Mouse (Mus musculus) lung, adult 18-20 months (tissue): Measurements from ENCODE around the gene Olfr78.

Source experiments
- DNase-seq, 2 experiments: peaks; one replicate each; pipeline ENCODE4 v3.0.0; 2022; ENCODE audit warnings: mixed read lengths in 2 of 2

Gene Olfr78

DNA sequence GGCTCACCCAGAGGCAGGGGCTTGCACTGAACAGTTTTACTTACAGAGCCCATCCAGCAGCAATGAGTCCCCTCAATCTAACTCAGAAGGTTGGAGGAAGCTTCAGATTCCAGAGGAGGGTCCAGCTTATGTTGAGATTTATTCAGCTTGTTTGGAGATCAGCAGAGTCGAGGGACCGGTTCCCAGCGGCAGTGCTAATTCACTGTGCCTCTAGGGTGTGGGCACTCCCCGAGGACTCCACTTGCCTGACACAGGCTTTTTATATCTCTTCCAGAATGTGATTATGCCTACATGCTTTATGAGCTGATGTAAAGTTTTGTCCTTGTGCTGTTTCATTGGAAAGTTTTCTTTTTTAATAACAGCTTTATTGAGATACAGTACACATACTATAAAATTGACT lies at the start of gene Olfr78, which contains the start of gene Olfr560:
Gene Olfr78 (minus strand): TSS at position 206 of the 400 bp plus-strand sequence.
Gene Olfr560 (minus strand): TSS at position 101 of the 400 bp plus-strand sequence.
- DNase-seq = no peak

DNA sequence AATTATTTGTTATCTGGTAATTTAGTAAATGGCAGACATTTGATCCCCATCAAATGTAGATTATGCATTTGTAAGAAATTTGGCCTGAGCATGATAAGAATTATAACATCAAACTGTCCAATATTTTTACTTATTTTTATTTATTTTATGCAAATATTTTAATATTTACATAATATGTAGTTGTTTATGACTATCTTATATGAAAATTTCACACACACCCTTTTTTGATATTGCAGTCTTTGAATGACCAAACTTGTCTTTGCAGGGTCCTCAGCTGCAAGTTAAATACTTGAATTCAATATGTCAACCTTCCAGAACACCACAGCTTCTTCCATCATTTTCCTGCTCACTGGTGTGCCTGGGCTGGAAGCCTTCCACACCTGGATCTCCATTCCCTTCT lies 43.9 kb upstream of the Olfr78 start, which contains the start of gene Olfr564:
Gene Olfr564 (plus strand): TSS at position 301 of the 400 bp plus-strand sequence.
- DNase-seq = no peak

DNA sequence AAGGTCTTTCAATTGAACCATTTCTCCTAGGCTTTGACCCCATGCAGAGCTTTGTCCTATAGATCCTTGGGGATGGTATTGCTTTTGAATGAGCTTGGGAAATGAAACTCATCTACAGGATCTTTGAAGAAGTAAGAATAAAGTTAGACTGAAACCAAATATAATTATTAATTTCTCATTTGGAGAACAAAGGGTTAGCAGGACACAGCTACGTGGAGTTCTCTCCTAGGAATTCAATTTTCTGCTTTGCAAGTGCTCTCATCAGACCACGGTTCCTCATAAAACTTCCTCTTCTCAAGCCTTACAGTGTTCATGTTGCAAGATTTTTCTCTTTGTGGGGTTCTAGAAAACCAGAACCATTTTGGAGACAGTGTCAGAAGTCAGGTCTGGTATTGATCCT lies 11.7 kb upstream of the Olfr78 start, which contains the start of gene Olfr561:
Gene Olfr561 (plus strand): TSS at position 301 of the 400 bp plus-strand sequence.
- no peak for DNase-seq

DNA sequence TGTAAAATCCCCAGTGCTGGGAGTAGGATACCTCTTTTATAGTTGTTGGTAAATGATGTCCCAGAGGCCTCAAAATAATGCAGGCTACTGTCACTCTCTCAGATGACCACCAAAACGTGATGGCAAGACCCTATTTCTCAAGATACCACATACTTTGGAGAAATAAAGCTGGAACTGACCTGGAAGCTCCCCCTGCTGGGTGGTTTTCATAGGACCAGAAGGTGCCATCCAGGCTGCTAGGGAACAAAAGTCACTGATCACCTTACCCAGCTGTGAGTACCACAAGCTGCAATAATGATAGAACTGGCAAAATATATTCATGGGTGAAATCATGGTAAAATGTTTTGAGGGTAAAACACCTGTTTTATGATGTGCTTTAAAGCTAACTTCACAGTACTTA lies 7.2 kb downstream of the Olfr78 start:
- DNase-seq = no peak

DNA sequence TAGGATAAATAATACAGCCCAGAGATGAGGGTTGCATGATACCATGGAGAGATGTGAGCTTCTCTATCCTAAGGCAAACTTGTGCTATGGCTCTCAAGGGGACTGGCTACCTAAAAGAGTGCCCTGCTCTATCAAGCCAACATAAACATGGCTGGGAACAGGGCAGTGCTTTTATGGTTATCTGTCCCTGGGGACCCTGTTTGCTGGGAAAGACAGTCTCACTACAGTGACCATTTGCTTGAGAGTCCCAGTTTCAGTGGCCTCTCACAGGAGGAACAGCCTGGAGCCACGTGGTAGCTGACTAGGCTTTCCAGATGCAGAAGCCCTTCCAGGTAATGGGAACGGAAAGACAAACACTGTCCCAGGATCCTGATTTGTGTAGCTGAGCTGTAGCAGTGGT lies 21.6 kb downstream of the Olfr78 start:
- no peak for DNase-seq

DNA sequence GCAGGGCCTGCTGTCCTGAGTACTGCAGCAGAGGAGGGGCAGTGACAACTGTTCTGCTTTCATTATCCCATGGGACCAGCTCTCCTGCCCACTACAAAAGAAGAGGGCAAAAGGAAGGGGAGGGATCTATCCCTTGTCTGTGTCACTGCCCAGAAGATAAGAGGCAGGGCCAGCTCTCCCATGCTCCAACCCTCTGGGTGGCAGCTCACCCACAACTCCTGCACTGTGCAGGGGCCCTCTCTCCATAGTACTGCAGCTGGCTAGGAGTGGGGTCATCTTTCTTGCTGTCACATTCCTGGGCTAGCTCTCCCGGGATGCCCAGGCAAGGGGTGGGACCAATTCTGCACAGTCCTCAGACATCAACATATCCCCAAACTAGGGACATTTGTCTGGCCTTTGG lies 25.5 kb downstream of the Olfr78 start:
- no peak for DNase-seq

DNA sequence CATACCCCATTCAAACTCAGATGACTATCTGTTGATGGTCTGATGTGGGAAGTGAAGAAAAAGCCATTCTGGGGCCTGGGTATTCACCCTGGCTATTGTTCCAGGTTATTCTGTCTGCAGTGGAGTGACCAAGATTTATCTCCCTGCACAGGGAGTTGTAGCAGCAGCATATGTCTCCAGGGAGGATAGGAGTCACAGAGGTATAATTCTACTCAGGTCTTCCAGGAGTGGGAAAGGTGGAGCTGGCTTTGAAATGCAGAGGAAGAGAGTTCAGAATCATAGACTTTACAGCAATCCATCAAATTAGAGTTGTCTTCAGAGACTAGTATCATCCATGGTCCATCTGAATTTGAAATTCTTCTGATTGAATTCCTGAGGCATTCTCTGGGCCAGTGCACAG lies 31.9 kb downstream of the Olfr78 start, which contains the start of gene Olfr559:
Gene Olfr559 (minus strand): TSS at position 101 of the 400 bp plus-strand sequence.
- no peak for DNase-seq

DNA sequence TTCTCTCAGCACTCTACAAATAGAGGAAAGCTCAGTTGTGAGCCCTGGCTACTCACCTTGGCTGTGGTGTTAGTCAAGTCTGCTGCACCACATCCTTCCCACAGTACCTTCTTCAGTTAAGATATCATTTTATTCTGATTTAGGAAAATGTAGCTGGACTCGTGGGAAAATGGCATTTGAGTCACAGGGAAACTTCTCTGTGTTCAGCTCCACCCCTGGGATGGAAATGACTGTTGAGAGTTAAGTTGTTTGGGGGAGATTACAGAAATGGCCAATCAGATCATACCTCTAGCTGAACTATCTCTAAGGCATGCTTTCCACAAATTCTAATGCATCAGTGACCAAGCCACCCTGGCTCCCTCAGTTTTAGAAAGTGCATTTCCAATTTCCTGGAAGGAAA lies 40.3 kb downstream of the Olfr78 start, which contains the start of gene Olfr33:
Gene Olfr33 (minus strand): TSS at position 101 of the 400 bp plus-strand sequence.
- DNase-seq = no peak

DNA sequence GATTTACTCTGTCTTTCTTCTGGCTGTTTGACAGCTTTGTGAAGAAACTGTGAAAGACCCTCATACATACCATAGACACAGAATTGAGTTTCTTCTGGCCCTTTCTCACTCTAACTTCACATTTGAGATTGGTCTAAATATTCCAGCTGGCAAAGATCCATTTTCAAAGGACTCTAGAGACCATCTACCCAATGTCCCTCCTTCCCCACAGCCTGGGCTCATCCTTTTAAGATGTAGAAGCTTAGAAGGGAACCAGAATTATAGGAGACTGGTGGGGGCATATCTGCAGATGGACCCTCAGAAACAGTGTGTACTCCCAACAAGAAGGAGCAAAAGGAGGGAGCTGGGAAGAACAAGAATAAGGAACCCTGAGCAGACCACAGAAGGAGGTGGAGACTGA lies 57.4 kb downstream of the Olfr78 start, which contains the start of gene Olfr558:
Gene Olfr558 (plus strand): TSS at position 301 of the 400 bp plus-strand sequence.
- DNase-seq = no peak

DNA sequence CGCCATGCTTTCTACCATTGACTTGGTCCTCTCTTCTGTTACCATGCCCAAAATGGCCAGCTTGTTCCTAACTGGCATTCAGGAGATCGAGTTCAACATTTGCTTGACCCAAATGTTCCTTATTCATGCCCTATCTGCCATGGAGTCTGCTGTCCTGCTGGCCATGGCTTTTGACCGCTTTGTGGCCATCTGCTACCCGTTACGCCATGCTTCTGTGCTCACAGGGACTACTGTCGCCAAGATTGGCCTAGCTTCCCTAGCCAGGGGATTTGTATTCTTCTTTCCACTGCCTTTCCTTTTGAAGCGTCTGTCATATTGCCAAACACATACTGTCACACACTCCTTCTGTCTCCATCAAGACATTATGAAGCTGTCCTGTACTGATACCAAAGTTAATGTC lies 60.8 kb downstream of the Olfr78 start:
- DNase-seq = no peak

DNA sequence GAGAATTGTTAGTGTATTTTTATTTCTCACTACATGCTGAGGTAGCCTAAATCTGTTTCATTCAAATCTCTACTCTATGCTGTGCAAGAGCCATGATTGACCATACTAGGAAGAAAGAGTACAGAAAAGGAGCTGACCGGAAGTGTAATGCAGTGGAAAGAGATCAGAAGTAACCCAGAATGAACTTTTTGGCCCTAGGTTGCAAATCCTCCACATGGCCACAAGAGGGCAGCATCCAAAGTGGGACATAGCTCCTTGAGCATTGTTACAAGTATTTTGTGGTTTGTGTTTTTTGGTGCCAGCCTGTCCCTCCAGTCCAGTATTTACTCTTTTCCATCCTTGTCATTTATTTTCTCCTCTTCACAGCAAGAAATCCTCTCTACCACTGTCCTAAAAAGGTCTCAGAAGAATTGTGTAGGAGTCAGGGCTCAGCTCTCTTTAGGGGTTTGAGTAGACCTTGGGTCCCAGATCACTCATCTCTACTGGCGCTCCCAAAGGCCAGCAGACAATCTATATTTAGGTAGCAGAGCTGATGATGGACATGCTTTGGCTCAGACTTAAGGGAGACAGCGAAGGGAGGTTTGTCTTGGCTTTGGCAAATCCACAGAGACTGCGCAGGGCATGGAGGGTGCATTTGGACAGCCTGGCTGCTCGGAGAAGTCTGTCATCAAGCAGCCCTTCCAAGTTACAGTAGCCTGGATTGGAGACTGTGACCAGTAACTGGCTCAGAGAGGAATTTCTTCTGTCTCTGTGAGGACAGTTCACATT lies 63.7 kb downstream of the Olfr78 start, which contains the start of gene Olfr557:
Gene Olfr557 (plus strand): TSS at position 553 of the 768 bp plus-strand sequence.
- DNase-seq = no peak
